Mouse (Mus musculus) stomach, postnatal 0 days (tissue): ENCODE measurements at regions not wholly inside any gene's neighbourhood (a gene's known extent, or its start where the extent isn't known, plus 50 kb on each side); places are given as distances from the start of the nearest gene placed in this dataset.

Experiments used
- CTCF ChIP-seq: IDR thresholded peaks from 2 replicates; pipeline ENCODE4 v1.5.1; 2016; ENCODE audit warnings: antibody characterized with exemption, low read depth, mild to moderate bottlenecking, moderate library complexity
- EP300 ChIP-seq: optimal IDR thresholded peaks from 2 replicates; pipeline ENCODE3; 2016; ENCODE audit warnings: antibody characterized with exemption

- TF ChIP-seq CTCF (no peak), EP300 (no peak)
Measured at GRCm38 (mm10) chr6:31985698-31986097, 64.3 kb upstream of the 1700012A03Rik start.
